In the genomic region with DNA sequence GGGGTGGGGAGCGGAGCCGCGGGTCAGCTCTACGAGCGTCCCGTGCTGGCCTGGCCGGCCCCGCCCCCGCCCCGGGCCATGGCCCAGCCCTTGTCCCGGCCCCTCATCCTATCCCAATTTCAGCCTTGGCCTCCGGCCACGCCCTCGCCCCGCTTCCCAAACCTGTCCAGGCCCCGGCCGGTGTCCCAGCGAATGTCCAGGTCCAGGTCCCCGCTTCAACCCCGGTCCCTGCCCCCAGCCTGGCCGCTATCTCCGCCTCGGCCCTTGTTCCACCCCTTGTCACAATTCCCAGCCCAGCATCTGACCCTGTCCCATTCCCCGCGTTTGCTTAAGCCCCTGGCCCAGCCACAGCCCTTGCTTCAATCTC, we compare ENCODE assay signal across 8 mouse cellular contexts. TPM values are rescaled to one million over a fixed set of nuclear protein-coding genes. Genes with fewer than 3 reads are reported as not detected.
A peak's percentile ranks its signal among the peaks of the same experiment; 100 is the strongest.
DNase-seq lines count a peak whose midpoint lies in the region; ATAC-seq lines count a peak whose summit lies in the region.
"Had no signal": no experiment of that assay in that cellular context is flagged by ENCODE, and none has a peak within 500 bp of the region (broad histone marks: within the 10 kb centered on the region; RNA-seq: fewer than 3 reads in every experiment).

No protein-coding gene starts in this region.

- peak overlapping the region; percentile 90 for H3K4me2 ChIP-seq in embryonic facial prominence, embryonic 14.5 days (ENCODE audit: low read depth, low read length)
- peak overlapping the region; percentile 87 for H3K4me2 ChIP-seq in heart, embryonic 15.5 days
- peak overlapping the region; percentile 89 for H3K4me2 ChIP-seq in limb, embryonic 13.5 days (replicated peaks)
- peak overlapping the region; percentile 77 for H3K4me2 ChIP-seq in midbrain, embryonic 11.5 days

- H3K4me3 ChIP-seq in embryonic facial prominence, embryonic 14.5 days (ENCODE audit: low read depth, low read length) = peak overlapping the region; percentile 85
- peak overlapping the region; percentile 89 for H3K4me3 ChIP-seq in heart, embryonic 15.5 days
- peak overlapping the region; percentile 66 for H3K4me3 ChIP-seq in limb, embryonic 13.5 days
- H3K4me3 ChIP-seq in midbrain, embryonic 11.5 days (ENCODE audit: low read depth, low read length) = peak overlapping the region; percentile 68

- DNase-seq in ES-CJ7 (ENCODE audit: low read depth, low spot score) = peak; percentile 32
- peak; percentile 91 for DNase-seq in adrenal gland, adult 2 months
- peak; percentile 47 for DNase-seq in embryonic facial prominence, embryonic 14.5 days (ENCODE audit: low spot score)
- peak; percentile 97 for DNase-seq in midbrain, embryonic 11.5 days (ENCODE audit: low spot score, missing footprints)
- DNase-seq in urinary bladder, postnatal 4 days (ENCODE audit: low spot score in 2 of 2) = peak; percentile 77 to 84

- peaks cover 5% of the 10 kb centered on the region; the same call in 1 of the 2 replicates for H3K36me3 ChIP-seq in embryonic facial prominence, embryonic 14.5 days (ENCODE audit: control insufficient read depth, insufficient read depth, low read length)
- H3K36me3 ChIP-seq in heart, embryonic 15.5 days = 0 out of 2 replicates have a peak, but pooled peaks cover 2% of the 10 kb centered on the region
- H3K36me3 ChIP-seq in limb, embryonic 13.5 days = peaks cover 9% of the 10 kb centered on the region
- H3K36me3 ChIP-seq in midbrain, embryonic 11.5 days (ENCODE audit: control insufficient read depth, insufficient read depth, low read length) = no peaks in the 10 kb centered on the region

- 0% methylated on average over 11 of the region's 25 CpGs for WGBS in embryonic facial prominence, embryonic 14.5 days
- under 1% methylated on average over 25 of the region's 25 CpGs for WGBS in heart, embryonic 15.5 days
- WGBS in limb, embryonic 13.5 days = under 1% methylated on average over 18 of the region's 25 CpGs
- WGBS in midbrain, embryonic 11.5 days = under 1% methylated on average over 25 of the region's 25 CpGs

- peaks cover 19% of the 10 kb centered on the region; the same call in 1 of the 2 replicates for H3K4me1 ChIP-seq in embryonic facial prominence, embryonic 14.5 days (ENCODE audit: control insufficient read depth, insufficient read depth, low read length)
- H3K4me1 ChIP-seq in heart, embryonic 15.5 days (replicated peaks) = peaks cover 20% of the 10 kb centered on the region
- peaks cover 42% of the 10 kb centered on the region for H3K4me1 ChIP-seq in limb, embryonic 13.5 days
- peaks cover 2% of the 10 kb centered on the region; the same call in 1 of the 2 replicates for H3K4me1 ChIP-seq in midbrain, embryonic 11.5 days (ENCODE audit: control insufficient read depth, insufficient read depth, low read length)

- ATAC-seq in embryonic facial prominence, embryonic 14.5 days (ENCODE audit: low read depth) = peak; percentile 80
- peak; percentile 74 for ATAC-seq in heart, embryonic 15.5 days (replicated peaks; ENCODE audit: insufficient number of reproducible peaks, insufficient read depth, low FRiP score, low read depth)
- peak; percentile 89 for ATAC-seq in limb, embryonic 13.5 days (ENCODE audit: low FRiP score, low read depth)
- ATAC-seq in midbrain, embryonic 11.5 days (ENCODE audit: low FRiP score) = peak; percentile 86

- H3K27ac ChIP-seq in embryonic facial prominence, embryonic 14.5 days (replicated peaks; ENCODE audit: low read depth, low read length) = peak overlapping the region; percentile 75
- peak overlapping the region; percentile 79 for H3K27ac ChIP-seq in heart, embryonic 15.5 days
- H3K27ac ChIP-seq in limb, embryonic 13.5 days = peak overlapping the region; percentile 52; the same call in 1 of the 2 replicates
- H3K27ac ChIP-seq in midbrain, embryonic 11.5 days (ENCODE audit: low read depth, low read length) = peak overlapping the region; percentile 25; the same call in 1 of the 2 replicates

- no peaks in the 10 kb centered on the region for H3K9me3 ChIP-seq in embryonic facial prominence, embryonic 14.5 days (ENCODE audit: control insufficient read depth, low read length)
- no peaks in the 10 kb centered on the region for H3K9me3 ChIP-seq in heart, embryonic 15.5 days (replicated peaks)
- no peaks in the 10 kb centered on the region for H3K9me3 ChIP-seq in limb, embryonic 13.5 days
- no peaks in the 10 kb centered on the region for H3K9me3 ChIP-seq in midbrain, embryonic 11.5 days (ENCODE audit: control insufficient read depth, low read length)

- peaks cover 4% of the 10 kb centered on the region; the same call in 1 of the 2 replicates for H3K27me3 ChIP-seq in embryonic facial prominence, embryonic 14.5 days (replicated peaks; ENCODE audit: control insufficient read depth, insufficient read depth, low read length)
- H3K27me3 ChIP-seq in heart, embryonic 15.5 days = peaks cover 34% of the 10 kb centered on the region
- H3K27me3 ChIP-seq in limb, embryonic 13.5 days = peaks cover 32% of the 10 kb centered on the region
- H3K27me3 ChIP-seq in midbrain, embryonic 11.5 days (ENCODE audit: control insufficient read depth, insufficient read depth, low read length) = peaks cover 9% of the 10 kb centered on the region; the same call in 1 of the 2 replicates

- H3K9ac ChIP-seq in embryonic facial prominence, embryonic 14.5 days (ENCODE audit: low read depth, low read length) = peak overlapping the region; percentile 90
- peak overlapping the region; percentile 88 for H3K9ac ChIP-seq in heart, embryonic 15.5 days
- H3K9ac ChIP-seq in limb, embryonic 13.5 days = peak overlapping the region; percentile 83
- peak overlapping the region; percentile 79 for H3K9ac ChIP-seq in midbrain, embryonic 11.5 days (ENCODE audit: low read length)

RNA-seq across cellular contexts. Expression of gene Fam221b, which starts 0.5 kb away (rescaled TPM):
- under 1 TPM; 0.23 to 0.24 TPM for total RNA-seq in adrenal gland, adult 2 months (2021)
- not detected in 2 replicates for polyA plus RNA-seq in adrenal gland, adult 2 months (2012; rRNA removed)
- polyA plus RNA-seq in embryonic facial prominence, embryonic 14.5 days (2014; fragmentation: Nextera tagmentation; extraction: Ambion mirVana) = 3.9 and 4.3 TPM in 2 replicates
- 1.6 and 4.0 TPM in 2 replicates for polyA plus RNA-seq in heart, embryonic 15.5 days (2015; fragmentation: Nextera tagmentation; extraction: Ambion mirVana)
- 2.5 and 2.6 TPM in 2 replicates for polyA plus RNA-seq in limb, embryonic 13.5 days (2015; fragmentation: Nextera tagmentation; extraction: Ambion mirVana)
- 2.4 and 2.5 TPM in 2 replicates for polyA plus RNA-seq in midbrain, embryonic 11.5 days (2014; fragmentation: Nextera tagmentation; extraction: Ambion mirVana)

RNA-seq across cellular contexts. Expression of gene Tmem8b, which starts 0.6 kb away (rescaled TPM):
- total RNA-seq in adrenal gland, adult 2 months (2021) = 1 to 10 TPM; 4.6 to 5.0 TPM
- polyA plus RNA-seq in adrenal gland, adult 2 months (2012; rRNA removed) = 14.7 and 17.5 TPM in 2 replicates
- polyA plus RNA-seq in embryonic facial prominence, embryonic 14.5 days (2014; fragmentation: Nextera tagmentation; extraction: Ambion mirVana) = 2.7 and 3.4 TPM in 2 replicates
- 3.8 and 4.6 TPM in 2 replicates for polyA plus RNA-seq in heart, embryonic 15.5 days (2015; fragmentation: Nextera tagmentation; extraction: Ambion mirVana)
- 7.8 and 8.2 TPM in 2 replicates for polyA plus RNA-seq in limb, embryonic 13.5 days (2015; fragmentation: Nextera tagmentation; extraction: Ambion mirVana)
- polyA plus RNA-seq in midbrain, embryonic 11.5 days (2014; fragmentation: Nextera tagmentation; extraction: Ambion mirVana) = 4.4 and 4.5 TPM in 2 replicates

RNA-seq across cellular contexts. Expression of gene Hint2, which starts 13.1 kb away (rescaled TPM):
- total RNA-seq in adrenal gland, adult 2 months (2021) = 10 to 100 TPM; 48.8 to 96.9 TPM
- polyA plus RNA-seq in adrenal gland, adult 2 months (2012; rRNA removed) = 78.7 and 106 TPM in 2 replicates
- polyA plus RNA-seq in embryonic facial prominence, embryonic 14.5 days (2014; fragmentation: Nextera tagmentation; extraction: Ambion mirVana) = 80.2 and 86.2 TPM in 2 replicates
- 150 and 188 TPM in 2 replicates for polyA plus RNA-seq in heart, embryonic 15.5 days (2015; fragmentation: Nextera tagmentation; extraction: Ambion mirVana)
- polyA plus RNA-seq in limb, embryonic 13.5 days (2015; fragmentation: Nextera tagmentation; extraction: Ambion mirVana) = 78.3 and 90.2 TPM in 2 replicates
- 70.0 and 72.9 TPM in 2 replicates for polyA plus RNA-seq in midbrain, embryonic 11.5 days (2014; fragmentation: Nextera tagmentation; extraction: Ambion mirVana)

RNA-seq across cellular contexts. Expression of gene Spag8, which starts 16.0 kb away (rescaled TPM):
- under 1 TPM; 0.26 to 0.45 TPM for total RNA-seq in adrenal gland, adult 2 months (2021)
- 1.2 and 2.2 TPM in 2 replicates for polyA plus RNA-seq in adrenal gland, adult 2 months (2012; rRNA removed)
- 1.5 and 4.0 TPM in 2 replicates for polyA plus RNA-seq in embryonic facial prominence, embryonic 14.5 days (2014; fragmentation: Nextera tagmentation; extraction: Ambion mirVana)
- 0.30 and 0.77 TPM in 2 replicates for polyA plus RNA-seq in heart, embryonic 15.5 days (2015; fragmentation: Nextera tagmentation; extraction: Ambion mirVana)
- 0.84 and 1.00 TPM in 2 replicates for polyA plus RNA-seq in limb, embryonic 13.5 days (2015; fragmentation: Nextera tagmentation; extraction: Ambion mirVana)
- 2.9 and 3.4 TPM in 2 replicates for polyA plus RNA-seq in midbrain, embryonic 11.5 days (2014; fragmentation: Nextera tagmentation; extraction: Ambion mirVana)

RNA-seq across cellular contexts. Expression of gene Olfr70, which starts 31.2 kb away (rescaled TPM):
- total RNA-seq in adrenal gland, adult 2 months (2021) = not detected
- not detected in 2 replicates for polyA plus RNA-seq in adrenal gland, adult 2 months (2012; rRNA removed)
- not detected in 2 replicates for polyA plus RNA-seq in embryonic facial prominence, embryonic 14.5 days (2014; fragmentation: Nextera tagmentation; extraction: Ambion mirVana)
- polyA plus RNA-seq in heart, embryonic 15.5 days (2015; fragmentation: Nextera tagmentation; extraction: Ambion mirVana) = not detected in 2 replicates
- not detected in 2 replicates for polyA plus RNA-seq in limb, embryonic 13.5 days (2015; fragmentation: Nextera tagmentation; extraction: Ambion mirVana)
- polyA plus RNA-seq in midbrain, embryonic 11.5 days (2014; fragmentation: Nextera tagmentation; extraction: Ambion mirVana) = not detected in 2 replicates
- total RNA-seq: neutrophil, adult 5-6 weeks had no signal

Comparison
In these comparisons a context has a peak if more than half of its experiments do, and no peak if none do; other contexts are left out.
1. Peak in every context shown above with its lines: DNase-seq, ATAC-seq, H3K4me3 ChIP-seq and H3K27ac ChIP-seq.
2. DNase-seq: peak in every context shown above with its lines; median percentile 97 in midbrain, embryonic 11.5 days; 91 in adrenal gland, adult 2 months; 80 in urinary bladder, postnatal 4 days; 47 in embryonic facial prominence, embryonic 14.5 days; 32 in ES-CJ7.
3. H3K27ac ChIP-seq: peak in every context shown above with its lines; median percentile 79 in heart, embryonic 15.5 days; 75 in embryonic facial prominence, embryonic 14.5 days; 52 in limb, embryonic 13.5 days; 25 in midbrain, embryonic 11.5 days.